Mouse (Mus musculus) brain, embryonic 14.5 days (tissue): Measurements from ENCODE around the gene Atg4b.

Experiments used
- CTCF ChIP-seq: fragments of 200-500 bp; IDR thresholded peaks from 2 replicates; pipeline ENCODE4 v1.5.1; 2012; ENCODE audit warnings: inconsistent platforms, mild to moderate bottlenecking, moderate library complexity, borderline replicate concordance; ENCODE audit not compliant: insufficient read depth, insufficient read length; ENCODE audit errors: extremely low read depth
- POLR2A ChIP-seq: fragments of 200-500 bp; IDR thresholded peaks from 2 replicates; pipeline ENCODE4 v1.6.1; 2012; ENCODE audit warnings: mild to moderate bottlenecking, inconsistent platforms, borderline replicate concordance; ENCODE audit not compliant: poor library complexity, insufficient read depth, insufficient read length, severe bottlenecking; ENCODE audit errors: extremely low read depth

DNA sequence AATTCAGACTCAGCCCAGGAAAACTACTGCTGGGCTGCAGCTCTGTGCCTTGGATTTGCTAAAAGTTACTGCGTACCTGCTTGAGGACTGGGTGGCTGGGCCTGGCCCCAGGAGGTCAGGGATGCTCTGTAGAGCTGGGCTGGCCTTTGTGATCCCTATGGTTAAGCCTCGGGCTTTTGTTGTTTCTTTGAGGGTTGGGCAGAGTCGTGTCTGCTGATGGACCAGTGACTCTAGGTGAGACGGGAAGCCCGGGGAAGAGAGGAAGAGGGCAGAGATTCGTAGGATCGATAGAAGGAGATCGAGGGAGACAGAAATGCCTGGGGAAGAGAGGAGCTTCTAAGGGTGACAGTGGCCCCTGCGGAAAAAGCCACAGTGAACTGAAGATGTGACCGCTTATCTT, 73.3 kb downstream of the Atg4b start, which contains the start of gene D2hgdh:
- TF ChIP-seq CTCF: no peak
- TF ChIP-seq POLR2A: no peak
